Comparison of ENCODE assay signal across 23 mouse cellular contexts in the genomic region with DNA sequence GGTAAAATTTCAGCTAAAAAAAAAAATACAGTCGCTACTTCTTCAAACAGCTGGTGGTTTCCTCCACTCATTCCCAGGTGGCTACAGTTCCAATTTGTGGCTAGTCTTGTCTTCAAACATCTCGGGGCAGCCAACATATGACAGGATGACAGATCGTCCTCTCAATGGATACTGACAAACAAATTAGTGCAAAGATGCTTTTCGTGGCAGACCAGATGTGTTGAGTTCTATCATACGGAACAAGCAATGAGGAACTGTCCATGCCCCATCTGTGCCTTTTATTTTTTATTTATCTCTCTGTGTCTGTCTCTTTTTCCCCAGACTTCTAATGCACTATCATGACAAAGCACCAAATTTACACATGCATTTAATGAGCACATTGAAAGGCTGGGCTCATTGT.
DNase-seq lines count a peak whose midpoint lies in the region; ATAC-seq and TF ChIP-seq lines count a peak whose summit lies in the region.
"Had no signal": no experiment of that assay in that cellular context is flagged by ENCODE, and none has a peak within 500 bp of the region (broad histone marks: within the 10 kb centered on the region; RNA-seq: fewer than 3 reads in every experiment).

No protein-coding gene starts in this region.

- dilution Hi-C loops in CH12.LX (cut with MboI; ENCODE audit: extremely low pct_ligation_motif_present, extremely low pct_unique_long_range_greater_than_20kb, low sequenced_read_pairs), result no loop called here

- H3K4me3 ChIP-seq in hindbrain, embryonic 11.5 days (ENCODE audit: low read depth, low read length), result no peak overlapping the region
- H3K4me3 ChIP-seq in hindbrain, embryonic 10.5 days, result no peak overlapping the region
- no peak overlapping the region for H3K4me3 ChIP-seq in CH12.LX (replicated peaks in 1 of 3; ENCODE audit: low read depth in 2 of 3, low read length in 2 of 3, poor library complexity in 1 of 3)
- H3K4me3 ChIP-seq in hindbrain, embryonic 13.5 days, result no peak overlapping the region
- no peak overlapping the region for H3K4me3 ChIP-seq in hindbrain, postnatal 0 days (ENCODE audit: low read length)
- H3K4me3 ChIP-seq: embryonic facial prominence, embryonic 15.5 days; erythroblast, embryonic 14.5 days; forebrain, embryonic 10.5 days had no signal

- H3K27ac ChIP-seq in hindbrain, embryonic 11.5 days (ENCODE audit: low read depth, low read length), result no peak overlapping the region
- no peak overlapping the region for H3K27ac ChIP-seq in hindbrain, embryonic 10.5 days
- no peak overlapping the region for H3K27ac ChIP-seq in CH12.LX (ENCODE audit: insufficient read depth, low read depth)
- H3K27ac ChIP-seq in hindbrain, embryonic 13.5 days, result no peak overlapping the region; the same call in 1 of the 2 replicates
- no peak overlapping the region for H3K27ac ChIP-seq in hindbrain, postnatal 0 days
- H3K27ac ChIP-seq: embryonic facial prominence, embryonic 15.5 days; forebrain, embryonic 10.5 days had no signal

- ATAC-seq in hindbrain, embryonic 11.5 days (ENCODE audit: low FRiP score), result no peak
- ATAC-seq in hindbrain, embryonic 13.5 days (ENCODE audit: low FRiP score), result peak; percentile 39; the same call in 1 of the 2 replicates
- peak; percentile 21; the same call in 1 of the 2 replicates for ATAC-seq in hindbrain, postnatal 0 days
- ATAC-seq: CD4-positive, CD25-positive, alpha-beta regulatory T cell, adult 4 months; forebrain, embryonic 14.5 days; inflammation-experienced regulatory T-cells, adult 6 months; intestine, postnatal 0 days had no signal

- in situ Hi-C loops in CH12.LX (cut with MboI; ENCODE audit: low pct_ligation_motif_present, low pct_unique_long_range_greater_than_20kb, low sequenced_read_pairs), result no loop called here

- TF ChIP-seq EP300 in CH12.LX (IDR thresholded peaks at IDR 0.05; ENCODE audit: low read length), result no peak

- H3K79me2 ChIP-seq in CH12.LX (replicated peaks; ENCODE audit: control insufficient read depth, extremely low read depth, insufficient read depth, poor library complexity, severe bottlenecking), result no peaks in the 10 kb centered on the region

- DNase-seq in hindbrain, embryonic 11.5 days (ENCODE audit: low spot score), result peak; percentile 10
- DNase-seq in hindbrain, embryonic 10.5 days (ENCODE audit: low spot score), result no peak
- peak; percentile 23 for DNase-seq in CH12.LX (ENCODE audit: extremely low read depth)
- peak; percentile 40 for DNase-seq in hindbrain, postnatal 0 days (ENCODE audit: low spot score)
- no peak for DNase-seq in left cerebral cortex, postnatal 4 days
- DNase-seq in embryo, embryonic 10 days (ENCODE audit: low spot score), result no peak
- DNase-seq: adrenal gland, postnatal 10 days; B cell, adult 2 months; cerebellum, adult 2 months; cerebellum, postnatal 10 days; embryo, embryonic 11 days; gastrocnemius, postnatal 36 days; heart, adult 11 months; heart, postnatal 10 days; heart, postnatal 4 days had no signal

- H3K9ac ChIP-seq in hindbrain, embryonic 11.5 days (ENCODE audit: low read depth, low read length), result no peak overlapping the region
- no peak overlapping the region for H3K9ac ChIP-seq in CH12.LX (ENCODE audit: insufficient read depth, low read depth)
- H3K9ac ChIP-seq in hindbrain, embryonic 13.5 days, result no peak overlapping the region
- no peak overlapping the region for H3K9ac ChIP-seq in hindbrain, postnatal 0 days (replicated peaks; ENCODE audit: low read length)
- H3K9ac ChIP-seq: embryonic facial prominence, embryonic 15.5 days had no signal

- H3K27me3 ChIP-seq in hindbrain, embryonic 11.5 days (ENCODE audit: control insufficient read depth, insufficient read depth, low read length), result no peaks in the 10 kb centered on the region
- H3K27me3 ChIP-seq in hindbrain, embryonic 10.5 days (ENCODE audit: insufficient read depth, poor library complexity, severe bottlenecking), result no peaks in the 10 kb centered on the region
- no peaks in the 10 kb centered on the region for H3K27me3 ChIP-seq in CH12.LX (replicated peaks)
- H3K27me3 ChIP-seq in hindbrain, embryonic 13.5 days, result no peaks in the 10 kb centered on the region
- H3K27me3 ChIP-seq in hindbrain, postnatal 0 days (ENCODE audit: insufficient read depth, low read length), result no peaks in the 10 kb centered on the region
- H3K27me3 ChIP-seq: embryonic facial prominence, embryonic 15.5 days had no signal

- H3K4me2 ChIP-seq in hindbrain, embryonic 11.5 days (replicated peaks; ENCODE audit: low read depth, low read length), result no peak overlapping the region
- H3K4me2 ChIP-seq in CH12.LX (ENCODE audit: insufficient read depth, low read depth, poor library complexity, severe bottlenecking), result no peak overlapping the region
- H3K4me2 ChIP-seq in hindbrain, embryonic 13.5 days, result no peak overlapping the region
- H3K4me2 ChIP-seq in hindbrain, postnatal 0 days (ENCODE audit: low read depth, low read length), result no peak overlapping the region
- H3K4me2 ChIP-seq: embryonic facial prominence, embryonic 15.5 days had no signal

- H3K36me3 ChIP-seq in hindbrain, embryonic 11.5 days (ENCODE audit: control insufficient read depth, insufficient read depth, low read length), result no peaks in the 10 kb centered on the region
- H3K36me3 ChIP-seq in hindbrain, embryonic 10.5 days, result no peaks in the 10 kb centered on the region
- H3K36me3 ChIP-seq in CH12.LX (replicated peaks in 1 of 2; ENCODE audit: control insufficient read depth in 1 of 2, insufficient read depth in 1 of 2, low read length in 1 of 2), result no peaks in the 10 kb centered on the region
- H3K36me3 ChIP-seq in hindbrain, embryonic 13.5 days, result no peaks in the 10 kb centered on the region
- H3K36me3 ChIP-seq in hindbrain, postnatal 0 days (ENCODE audit: insufficient read depth, low read length), result no peaks in the 10 kb centered on the region
- H3K36me3 ChIP-seq: embryonic facial prominence, embryonic 15.5 days; forebrain, embryonic 10.5 days had no signal

- TF ChIP-seq RAD21 in CH12.LX (IDR thresholded peaks at IDR 0.05; ENCODE audit: low read depth, low read length), result no peak

- H3K9me3 ChIP-seq in hindbrain, embryonic 11.5 days (ENCODE audit: control insufficient read depth, low read length), result no peaks in the 10 kb centered on the region
- no peaks in the 10 kb centered on the region for H3K9me3 ChIP-seq in hindbrain, embryonic 10.5 days
- H3K9me3 ChIP-seq in CH12.LX (replicated peaks; ENCODE audit: low read length), result no peaks in the 10 kb centered on the region
- H3K9me3 ChIP-seq in hindbrain, embryonic 13.5 days, result no peaks in the 10 kb centered on the region
- no peaks in the 10 kb centered on the region for H3K9me3 ChIP-seq in hindbrain, postnatal 0 days (ENCODE audit: low read length)
- H3K9me3 ChIP-seq: embryonic facial prominence, embryonic 15.5 days; forebrain, embryonic 10.5 days had no signal

- 72% methylated on average over 5 of the region's 5 CpGs for WGBS in hindbrain, embryonic 11.5 days
- 73% methylated on average over 5 of the region's 5 CpGs for WGBS in hindbrain, embryonic 10.5 days
- 48% methylated on average over 5 of the region's 5 CpGs for WGBS in hindbrain, embryonic 13.5 days
- WGBS in hindbrain, postnatal 0 days, result 59% methylated on average over 5 of the region's 5 CpGs

- intact Hi-C loops in left cerebral cortex, postnatal 4 days (cut with DNase I), result no loop called here

- TF ChIP-seq CTCF in CH12.LX (conservative IDR thresholded peaks at IDR 0.05 in 1 of 2, IDR thresholded peaks at IDR 0.05 in 1 of 2; ENCODE audit: low read depth in 2 of 2, low read length in 2 of 2), result no peak
- TF ChIP-seq CTCF in hindbrain, postnatal 0 days (IDR thresholded peaks at IDR 0.05; ENCODE audit: low read depth), result no peak

- TF ChIP-seq POLR2A in CH12.LX (IDR thresholded peaks at IDR 0.05; ENCODE audit: low read depth, low read length), result no peak

- no peaks in the 10 kb centered on the region for H3K4me1 ChIP-seq in hindbrain, embryonic 11.5 days (replicated peaks; ENCODE audit: control insufficient read depth, insufficient read depth, low read length)
- no peaks in the 10 kb centered on the region for H3K4me1 ChIP-seq in hindbrain, embryonic 10.5 days (replicated peaks)
- H3K4me1 ChIP-seq in CH12.LX (ENCODE audit: control insufficient read depth in 1 of 2, insufficient read depth in 2 of 2), result peaks cover 0 to 19% of the 10 kb centered on the region in 2 experiments; a peak in 2 of 4 replicates
- no peaks in the 10 kb centered on the region for H3K4me1 ChIP-seq in hindbrain, embryonic 13.5 days (replicated peaks)
- no peaks in the 10 kb centered on the region for H3K4me1 ChIP-seq in hindbrain, postnatal 0 days (ENCODE audit: insufficient read depth, low read length)
- H3K4me1 ChIP-seq: embryonic facial prominence, embryonic 15.5 days; forebrain, embryonic 10.5 days had no signal

TF ChIP-seq in CH12.LX, 34 proteins besides CTCF, POLR2A, EP300 and RAD21:
- no peak for TF ChIP-seq MAZ (IDR thresholded peaks at IDR 0.05; ENCODE audit: low read depth, low read length)
- TF ChIP-seq ZNF384 (IDR thresholded peaks at IDR 0.05; ENCODE audit: low read depth, low read length), result no peak

Comparison
In these comparisons a context has a peak if more than half of its experiments do, and no peak if none do; other contexts are left out.
1. DNase-seq: peak in hindbrain, embryonic 11.5 days (single experiment), CH12.LX (single experiment) and hindbrain, postnatal 0 days (single experiment); none in hindbrain, embryonic 10.5 days (single experiment), left cerebral cortex, postnatal 4 days (single experiment) and embryo, embryonic 10 days (single experiment).